ENCODE assay signal across 25 mouse cellular contexts in genomic region chr6:3861046-3861445, GRCm38 (mm10).
DNase-seq lines count a peak whose midpoint lies in the region; ATAC-seq and TF ChIP-seq lines count a peak whose summit lies in the region.
"Had no signal": no experiment of that assay in that cellular context is flagged by ENCODE, and none has a peak within 500 bp of the region (broad histone marks: within the 10 kb centered on the region; RNA-seq: fewer than 3 reads in every experiment).

No protein-coding gene starts in this region.

- no peak overlapping the region for H3K4me3 ChIP-seq in forebrain, embryonic 14.5 days (ENCODE audit: low read depth, low read length)
- H3K4me3 ChIP-seq in forebrain, embryonic 10.5 days: no peak overlapping the region
- H3K4me3 ChIP-seq in midbrain, postnatal 0 days (ENCODE audit: low read depth, low read length): no peak overlapping the region
- no peak overlapping the region for H3K4me3 ChIP-seq in midbrain, embryonic 11.5 days (ENCODE audit: low read depth, low read length)
- H3K4me3 ChIP-seq: embryonic facial prominence, embryonic 15.5 days; heart, embryonic 13.5 days; hindbrain, embryonic 15.5 days; limb, embryonic 12.5 days; liver, embryonic 12.5 days had no signal

- no peak for TF ChIP-seq CTCF in midbrain, postnatal 0 days (IDR thresholded peaks at IDR 0.05)

- H3K4me2 ChIP-seq in forebrain, embryonic 14.5 days (ENCODE audit: low read length): no peak overlapping the region
- H3K4me2 ChIP-seq in midbrain, postnatal 0 days (ENCODE audit: low read depth, low read length, poor library complexity, severe bottlenecking): no peak overlapping the region
- H3K4me2 ChIP-seq in midbrain, embryonic 11.5 days: no peak overlapping the region
- H3K4me2 ChIP-seq: embryonic facial prominence, embryonic 15.5 days; heart, embryonic 13.5 days; hindbrain, embryonic 15.5 days; limb, embryonic 12.5 days; liver, embryonic 12.5 days had no signal

- no peaks in the 10 kb centered on the region for H3K36me3 ChIP-seq in forebrain, embryonic 14.5 days (ENCODE audit: control insufficient read depth, insufficient read depth, low read length)
- H3K36me3 ChIP-seq in forebrain, embryonic 10.5 days (replicated peaks): no peaks in the 10 kb centered on the region
- H3K36me3 ChIP-seq in midbrain, postnatal 0 days (ENCODE audit: insufficient read depth, low read length): no peaks in the 10 kb centered on the region
- no peaks in the 10 kb centered on the region for H3K36me3 ChIP-seq in midbrain, embryonic 11.5 days (ENCODE audit: control insufficient read depth, insufficient read depth, low read length)
- H3K36me3 ChIP-seq: embryonic facial prominence, embryonic 15.5 days; heart, embryonic 13.5 days; hindbrain, embryonic 15.5 days; limb, embryonic 12.5 days; liver, embryonic 12.5 days had no signal

- no peaks in the 10 kb centered on the region for H3K9me3 ChIP-seq in forebrain, embryonic 14.5 days (replicated peaks; ENCODE audit: control insufficient read depth, low read length)
- H3K9me3 ChIP-seq in forebrain, embryonic 10.5 days: no peaks in the 10 kb centered on the region
- no peaks in the 10 kb centered on the region for H3K9me3 ChIP-seq in midbrain, postnatal 0 days (ENCODE audit: low read length)
- H3K9me3 ChIP-seq in midbrain, embryonic 11.5 days (ENCODE audit: control insufficient read depth, low read length): no peaks in the 10 kb centered on the region
- H3K9me3 ChIP-seq: embryonic facial prominence, embryonic 15.5 days; heart, embryonic 13.5 days; hindbrain, embryonic 15.5 days; limb, embryonic 12.5 days; liver, embryonic 12.5 days had no signal

- WGBS in forebrain, embryonic 14.5 days: 70% methylated on average over 5 of the region's 5 CpGs
- 83% methylated on average over 5 of the region's 5 CpGs for WGBS in forebrain, embryonic 10.5 days
- WGBS in midbrain, postnatal 0 days: 78% methylated on average over 5 of the region's 5 CpGs
- WGBS in midbrain, embryonic 11.5 days: 81% methylated on average over 5 of the region's 5 CpGs

- H3K27ac ChIP-seq in forebrain, embryonic 14.5 days (ENCODE audit: low read depth, low read length): no peak overlapping the region
- no peak overlapping the region for H3K27ac ChIP-seq in forebrain, embryonic 10.5 days
- no peak overlapping the region for H3K27ac ChIP-seq in midbrain, postnatal 0 days (ENCODE audit: low read depth, low read length)
- no peak overlapping the region for H3K27ac ChIP-seq in midbrain, embryonic 11.5 days (ENCODE audit: low read depth, low read length)
- H3K27ac ChIP-seq: embryonic facial prominence, embryonic 15.5 days; heart, embryonic 13.5 days; hindbrain, embryonic 15.5 days; limb, embryonic 12.5 days; liver, embryonic 12.5 days; stomach, postnatal 0 days had no signal

- H3K4me1 ChIP-seq in forebrain, embryonic 14.5 days (ENCODE audit: control insufficient read depth, insufficient read depth, low read length): no peaks in the 10 kb centered on the region
- no peaks in the 10 kb centered on the region for H3K4me1 ChIP-seq in forebrain, embryonic 10.5 days
- no peaks in the 10 kb centered on the region for H3K4me1 ChIP-seq in midbrain, postnatal 0 days (ENCODE audit: insufficient read depth, low read length)
- H3K4me1 ChIP-seq in midbrain, embryonic 11.5 days (ENCODE audit: control insufficient read depth, insufficient read depth, low read length): no peaks in the 10 kb centered on the region
- H3K4me1 ChIP-seq: embryonic facial prominence, embryonic 15.5 days; heart, embryonic 13.5 days; hindbrain, embryonic 15.5 days; limb, embryonic 12.5 days; liver, embryonic 12.5 days had no signal

- DNase-seq in forebrain, embryonic 14.5 days (ENCODE audit: low spot score): peak; percentile 55
- DNase-seq in forebrain, embryonic 10.5 days (ENCODE audit: extremely low spot score, low spot score): no peak
- DNase-seq in midbrain, postnatal 0 days (ENCODE audit: low spot score): peak; percentile 17
- DNase-seq in midbrain, embryonic 11.5 days (ENCODE audit: low spot score, missing footprints): no peak
- DNase-seq in layer of hippocampus, adult 9-10 months (ENCODE audit: low spot score): peak; percentile 26
- DNase-seq in lung, postnatal 25 days (ENCODE audit: low spot score): no peak
- no peak for DNase-seq in cerebellum, adult 9-10 months
- DNase-seq: adrenal gland, adult 8-10 months; cerebellum, adult 11-12 months; cerebellum, postnatal 25 days; embryo, embryonic 11 days; kidney, adult 2 months; kidney, postnatal 10 days; lung, adult 2 months; lung, postnatal 36 days; right cerebral cortex, postnatal 4 days had no signal

- peak; percentile 52; the same call in 1 of the 2 replicates for ATAC-seq in forebrain, embryonic 14.5 days
- no peak for ATAC-seq in midbrain, postnatal 0 days (ENCODE audit: low FRiP score)
- ATAC-seq in midbrain, embryonic 11.5 days (ENCODE audit: low FRiP score): no peak
- ATAC-seq: CD4-positive, CD25-positive, alpha-beta regulatory T cell, adult 4 months; liver, embryonic 12.5 days; midbrain, embryonic 16.5 days; Patski had no signal

- no peaks in the 10 kb centered on the region for H3K27me3 ChIP-seq in forebrain, embryonic 14.5 days (replicated peaks; ENCODE audit: control insufficient read depth, insufficient read depth, low read length)
- H3K27me3 ChIP-seq in forebrain, embryonic 10.5 days (ENCODE audit: poor library complexity, severe bottlenecking): no peaks in the 10 kb centered on the region
- H3K27me3 ChIP-seq in midbrain, postnatal 0 days (ENCODE audit: insufficient read depth, low read length): no peaks in the 10 kb centered on the region
- no peaks in the 10 kb centered on the region for H3K27me3 ChIP-seq in midbrain, embryonic 11.5 days (ENCODE audit: control insufficient read depth, insufficient read depth, low read length)
- H3K27me3 ChIP-seq: embryonic facial prominence, embryonic 15.5 days; heart, embryonic 13.5 days; hindbrain, embryonic 15.5 days; limb, embryonic 12.5 days; liver, embryonic 12.5 days had no signal

- H3K9ac ChIP-seq in forebrain, embryonic 14.5 days (ENCODE audit: low read length): no peak overlapping the region
- no peak overlapping the region for H3K9ac ChIP-seq in midbrain, postnatal 0 days (replicated peaks; ENCODE audit: low read length, poor library complexity, severe bottlenecking)
- H3K9ac ChIP-seq in midbrain, embryonic 11.5 days (ENCODE audit: low read length): no peak overlapping the region
- H3K9ac ChIP-seq: embryonic facial prominence, embryonic 15.5 days; heart, embryonic 13.5 days; hindbrain, embryonic 15.5 days; limb, embryonic 12.5 days; liver, embryonic 12.5 days had no signal

Comparison
In these comparisons a context has a peak if more than half of its experiments do, and no peak if none do; other contexts are left out.
1. DNase-seq: peak in forebrain, embryonic 14.5 days (single experiment), midbrain, postnatal 0 days (single experiment) and layer of hippocampus, adult 9-10 months (single experiment); none in forebrain, embryonic 10.5 days (single experiment), midbrain, embryonic 11.5 days (single experiment), lung, postnatal 25 days (single experiment) and cerebellum, adult 9-10 months (single experiment).